Mouse (Mus musculus) spleen, postnatal 10 days (tissue): ENCODE measurements around the gene Phlpp1.

ENCODE experiments used
- DNase-seq, 2 experiments: peaks; one replicate each; pipeline ENCODE4 v3.0.0; 2021 to 2022; ENCODE audit warnings: low spot score in 2 of 2

The Phlpp1 gene

DNA sequence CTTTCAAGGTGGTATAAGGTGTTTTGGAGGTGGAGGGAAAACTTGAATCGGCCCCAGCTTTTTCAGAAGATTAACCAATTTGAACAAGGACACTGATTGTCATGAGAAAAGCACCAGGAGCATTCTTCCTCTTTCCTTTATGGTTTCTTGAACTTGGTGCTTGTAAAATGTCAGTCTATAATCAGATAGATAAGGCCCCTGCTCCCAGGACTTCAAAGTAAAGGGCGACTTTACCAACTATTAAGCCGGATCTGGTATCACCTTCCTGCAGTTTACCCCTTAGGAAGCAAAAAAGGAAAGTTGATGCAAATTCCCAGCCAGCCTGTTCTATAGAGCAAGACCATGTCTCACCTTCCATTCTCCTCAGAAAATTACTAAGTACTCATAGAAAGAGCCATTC is 21.9 kb downstream of the Phlpp1 start:
- DNase-seq, result no peak

GRCm38 (mm10) chr1:106194263-106194662 is 22.7 kb downstream of the Phlpp1 start:
- no peak for DNase-seq

DNA sequence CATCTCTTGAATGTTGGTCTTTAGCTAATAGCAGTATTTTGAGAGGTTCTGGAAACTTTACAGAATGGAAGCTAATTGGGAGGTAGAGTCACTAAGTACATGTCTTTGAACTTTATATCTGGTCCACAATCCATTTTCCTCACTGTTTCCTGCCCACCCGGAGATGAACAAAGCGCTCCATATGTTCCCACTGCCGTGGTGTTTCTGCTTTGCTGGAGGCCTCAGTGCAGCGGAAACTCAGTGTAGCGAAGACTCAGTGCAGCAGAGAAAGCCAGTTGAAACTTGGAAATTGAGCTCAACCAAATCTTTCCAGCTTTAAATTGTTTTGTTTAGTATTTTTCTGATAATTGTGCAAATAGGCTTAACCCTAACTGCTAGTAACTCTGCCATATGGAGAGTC is 26.4 kb downstream of the Phlpp1 start:
- DNase-seq, result no peak

- no peak for DNase-seq
Observed at GRCm38 (mm10) chr1:106199109-106199508, 27.6 kb downstream of the Phlpp1 start.

DNA sequence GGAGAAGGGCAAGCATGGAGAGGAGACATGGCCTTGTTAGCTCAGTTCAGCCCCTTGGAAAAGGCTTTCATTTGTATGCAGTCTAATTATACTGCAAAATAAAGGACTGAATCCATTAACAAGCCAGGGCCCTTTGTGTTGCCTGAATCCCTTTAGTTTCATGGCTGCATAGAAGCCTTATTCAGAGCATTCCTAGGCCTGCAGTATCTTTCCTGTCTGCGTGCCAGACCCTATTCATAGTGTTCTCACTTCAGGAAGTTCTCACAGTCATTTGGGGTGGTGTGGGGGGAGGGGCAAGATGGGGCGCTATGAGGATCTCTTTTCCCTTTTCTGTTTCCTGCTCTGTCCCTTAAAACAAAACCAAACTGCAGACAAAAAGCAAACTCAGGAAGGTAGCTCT is 28.1 kb downstream of the Phlpp1 start:
- peak in 1 of 2 experiments; percentile 30 for DNase-seq

GRCm38 (mm10) chr1:106201025-106201424 is 29.5 kb downstream of the Phlpp1 start:
- DNase-seq, result no peak

DNA sequence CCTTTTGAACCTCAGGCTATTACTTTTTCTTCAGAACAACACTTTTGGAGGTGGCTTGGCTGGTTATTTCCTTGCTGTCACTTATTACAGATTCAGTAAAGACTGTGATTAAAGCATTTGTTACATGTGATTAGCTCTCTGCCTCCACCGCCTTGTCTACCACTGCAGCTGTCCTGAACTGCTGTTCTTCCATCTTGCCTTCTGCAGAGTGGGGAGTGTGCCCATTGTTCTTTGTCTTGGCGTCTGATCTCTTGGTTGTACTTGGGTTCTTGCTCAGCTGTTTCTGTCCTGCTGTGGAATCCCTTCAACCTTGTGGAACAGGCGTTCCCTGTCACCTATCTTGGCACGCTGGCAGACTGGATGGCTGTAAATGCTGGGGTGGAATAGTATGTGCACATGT is 30.4 kb downstream of the Phlpp1 start:
- no peak for DNase-seq

- no peak for DNase-seq
Observed at GRCm38 (mm10) chr1:106203942-106204341, 32.4 kb downstream of the Phlpp1 start.

DNA sequence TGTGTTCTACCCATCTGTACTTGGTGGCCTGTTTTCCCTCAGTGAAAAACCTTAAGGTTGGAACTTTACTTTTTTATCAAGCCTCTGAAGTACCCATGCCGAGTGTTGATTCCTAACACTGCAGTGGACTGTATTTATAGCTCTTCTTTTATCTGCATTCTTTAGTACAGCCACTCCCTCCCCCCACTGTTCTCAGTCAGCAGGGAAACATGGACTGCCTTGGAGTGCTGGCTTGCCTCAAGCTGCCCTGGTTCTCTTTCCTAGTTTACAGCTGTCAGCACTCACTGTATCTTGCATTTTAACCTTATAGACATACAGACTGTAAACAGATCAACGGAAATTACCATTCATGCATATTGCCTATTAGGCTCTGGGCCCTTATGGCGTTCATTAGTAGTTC is 32.8 kb downstream of the Phlpp1 start:
- no peak for DNase-seq

- no peak for DNase-seq
Observed at GRCm38 (mm10) chr1:106208581-106208980, 37.0 kb downstream of the Phlpp1 start.

DNA sequence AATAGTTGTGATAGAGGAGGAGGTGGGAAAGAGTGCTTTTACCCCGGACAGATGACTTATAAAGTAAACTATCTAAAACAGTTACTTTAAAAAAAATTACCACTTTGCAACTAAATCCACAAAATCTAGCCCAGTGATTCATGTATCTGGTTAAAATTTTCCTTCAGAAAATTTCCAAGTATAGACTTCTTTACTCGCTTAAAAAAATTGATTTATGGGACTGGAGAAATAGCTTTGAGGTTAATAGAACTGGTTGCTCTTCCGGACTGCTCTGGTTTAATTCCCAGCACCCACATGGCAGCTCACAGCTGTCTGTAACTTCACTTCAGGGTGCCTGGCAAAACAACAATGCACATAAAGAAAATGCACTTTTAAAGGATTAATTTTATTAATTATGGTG is 38.9 kb downstream of the Phlpp1 start:
- DNase-seq, result no peak

- DNase-seq, result no peak
Observed at GRCm38 (mm10) chr1:106211146-106211545, 39.6 kb downstream of the Phlpp1 start.

GRCm38 (mm10) chr1:106220431-106220830 is 48.9 kb downstream of the Phlpp1 start:
- DNase-seq, result no peak

GRCm38 (mm10) chr1:106221371-106221770 is 49.8 kb downstream of the Phlpp1 start:
- DNase-seq, result no peak

DNA sequence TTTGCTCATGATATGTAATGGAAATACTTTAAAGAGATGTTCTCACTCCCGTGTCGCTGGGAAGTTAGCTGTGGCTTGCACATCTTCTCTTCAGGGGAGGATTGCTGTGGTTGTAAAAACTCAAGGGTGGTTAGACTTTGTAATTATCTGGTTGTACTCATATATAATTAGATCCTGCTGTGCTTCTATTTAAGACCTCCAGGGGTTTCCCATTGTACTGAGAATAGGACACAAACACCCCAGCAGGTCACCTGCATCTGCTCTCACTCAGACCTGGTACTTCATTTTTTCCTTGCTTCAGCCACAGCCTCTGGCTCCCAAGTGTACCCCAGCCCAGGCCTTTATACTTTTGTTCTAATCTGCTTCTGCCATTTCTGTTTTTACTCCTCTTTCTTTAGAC is 50.4 kb downstream of the Phlpp1 start:
- no peak for DNase-seq

- DNase-seq, result no peak
Observed at GRCm38 (mm10) chr1:106226613-106227012, 55.1 kb downstream of the Phlpp1 start.

DNA sequence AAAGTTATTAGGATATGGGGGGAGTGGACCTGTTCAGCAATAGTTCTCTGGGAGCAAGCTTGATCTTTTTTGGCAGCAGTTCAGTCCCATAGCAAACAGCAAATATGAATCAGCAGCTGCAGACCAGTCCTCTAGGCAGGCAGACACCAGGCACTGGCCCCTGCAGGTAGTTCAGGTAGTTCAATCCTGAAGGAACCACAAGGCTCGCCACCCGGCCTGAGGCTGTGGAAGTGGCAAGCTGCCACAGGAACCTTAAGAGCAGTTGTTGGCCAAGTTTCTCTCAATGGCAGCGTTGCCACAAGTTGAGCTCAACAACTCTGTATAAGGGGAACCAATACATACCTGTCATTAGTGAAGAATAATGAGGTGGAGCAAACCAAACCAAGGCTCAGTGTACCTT is 58.8 kb downstream of the Phlpp1 start:
- DNase-seq, result no peak

GRCm38 (mm10) chr1:106231345-106231744 is 59.8 kb downstream of the Phlpp1 start:
- DNase-seq, result no peak

DNA sequence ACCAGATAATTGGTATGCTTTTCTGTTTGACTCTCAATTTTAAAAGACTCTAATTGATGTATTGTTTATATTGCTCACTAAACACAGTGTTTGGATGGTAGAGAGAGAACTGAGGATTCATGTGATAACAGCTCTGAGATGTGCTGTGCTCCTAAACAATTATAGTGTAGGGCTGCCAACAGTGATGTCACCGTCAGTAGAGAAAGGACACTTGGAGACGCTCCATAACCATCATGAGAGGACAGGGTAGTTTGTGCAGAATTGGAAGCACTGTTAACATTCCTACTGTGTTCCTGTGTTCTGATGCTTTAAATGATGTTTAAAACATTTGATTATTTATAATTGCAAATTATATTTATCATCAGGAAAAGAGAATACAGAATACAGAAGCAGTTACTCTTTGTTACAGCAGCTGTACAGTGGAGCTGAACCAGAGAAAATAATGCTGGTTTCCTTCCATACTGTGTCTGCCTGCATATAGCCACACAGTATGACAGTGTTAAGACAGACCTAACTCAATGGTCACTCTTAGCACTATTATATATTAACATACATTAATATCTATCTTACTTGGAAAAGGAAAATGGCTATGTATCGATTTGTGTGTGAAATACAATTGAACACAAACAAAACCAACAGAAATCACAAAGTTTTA is 60.4 kb downstream of the Phlpp1 start:
- DNase-seq, result no peak

DNA sequence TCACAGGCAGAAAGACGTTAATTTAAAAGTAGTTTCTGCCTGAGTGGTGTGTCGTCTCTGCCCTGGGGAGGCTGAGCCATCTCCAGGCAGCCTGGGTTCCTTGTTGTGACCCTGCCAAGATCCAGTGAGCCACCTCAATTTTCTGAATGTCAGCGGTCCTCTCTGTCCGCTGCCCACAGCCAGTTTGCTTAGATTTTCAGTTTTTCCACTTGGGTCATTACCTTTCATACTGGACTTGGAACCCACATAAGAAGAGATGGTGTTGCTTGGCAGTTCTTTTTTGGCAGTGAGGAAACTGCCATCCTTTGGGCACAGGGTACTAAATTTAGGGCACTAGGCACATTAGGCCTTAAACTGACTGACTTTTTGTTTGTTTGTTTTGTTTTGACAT is 60.9 kb downstream of the Phlpp1 start:
- no peak for DNase-seq

DNA sequence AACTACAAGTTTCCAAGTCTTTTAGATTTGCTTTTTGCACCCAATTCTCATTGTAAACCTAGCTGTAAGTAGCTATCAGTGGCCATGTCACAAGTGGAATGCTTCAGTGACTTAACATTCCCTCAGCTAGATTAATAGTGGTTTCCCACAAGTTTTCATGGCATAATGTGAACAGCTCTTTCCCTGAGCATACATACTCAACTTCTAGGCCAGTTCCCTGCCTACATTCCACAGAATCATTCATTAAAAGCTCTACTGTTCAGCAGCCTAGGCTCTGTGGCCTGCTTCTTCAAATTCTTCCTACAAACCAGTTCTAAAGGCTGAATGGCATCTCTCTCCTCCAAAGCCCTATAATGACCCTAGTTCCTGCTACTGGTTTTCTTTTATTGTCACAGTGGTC is 65.4 kb downstream of the Phlpp1 start:
- DNase-seq, result no peak

DNA sequence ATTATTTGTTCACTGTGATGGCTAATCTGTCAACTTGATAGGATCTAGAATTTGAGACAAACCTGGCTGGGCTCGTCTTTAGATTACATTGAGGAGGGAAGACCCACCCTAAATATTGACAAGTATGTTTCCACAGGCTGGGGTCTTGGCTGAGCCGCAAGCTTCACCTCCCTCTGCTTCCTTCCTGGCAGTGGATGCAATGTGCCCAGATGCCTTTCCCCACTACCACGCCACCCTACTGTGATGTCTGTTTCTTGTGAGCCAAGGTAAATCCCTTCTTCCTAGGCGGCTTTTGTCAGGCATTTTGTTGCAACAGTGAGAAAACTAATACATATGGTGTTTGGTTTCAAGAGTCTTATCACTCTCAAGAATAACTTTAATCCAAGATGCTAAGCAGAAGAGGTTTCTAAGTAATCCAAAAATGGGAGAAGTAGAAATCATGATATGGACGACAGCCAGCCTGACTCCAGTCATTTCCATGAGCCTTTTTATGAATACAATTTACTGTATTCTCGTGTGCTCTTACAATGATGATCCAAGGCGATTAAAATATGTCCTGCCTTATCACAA is 68.6 kb downstream of the Phlpp1 start:
- DNase-seq, result no peak

DNA sequence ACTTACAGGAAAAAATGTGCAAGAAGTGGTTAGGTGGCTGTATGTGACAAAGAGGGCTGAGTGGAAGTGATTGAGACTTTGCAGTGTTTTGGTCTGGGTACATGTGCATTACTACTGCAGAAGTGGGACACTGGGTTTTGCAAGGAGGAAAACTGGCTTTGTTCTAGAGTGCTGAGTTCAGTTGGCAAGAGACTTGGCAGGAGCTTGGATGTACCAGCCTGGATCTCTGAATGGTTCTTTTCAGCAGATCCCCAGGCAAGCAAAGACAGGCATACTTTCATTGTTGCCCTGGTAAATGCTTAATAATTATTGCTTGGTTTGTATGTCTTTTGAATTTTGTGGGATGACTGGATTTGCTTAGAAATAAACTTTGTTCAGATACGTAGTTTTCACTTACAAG is 69.5 kb downstream of the Phlpp1 start:
- DNase-seq, result no peak

GRCm38 (mm10) chr1:106242129-106242528 is 70.6 kb downstream of the Phlpp1 start:
- no peak for DNase-seq
